Mouse (Mus musculus): ENCODE measurements around the gene Mtx3.
"Not testable (repeated sequence)": the region's sequence is repeated elsewhere in the genome, so short reads cannot be mapped to it uniquely, and the experiment has no call there.

Gene Mtx3

GRCm38 (mm10) chr13:92844586-92845221, at the start of gene Mtx3:
Gene Mtx3, plus strand, starts transcription at chr13:92844760.
- DNase-seq, result peak; percentile 90 to 92

GRCm38 (mm10) chr13:92798830-92799229, 45.7 kb upstream of the Mtx3 start:
- no peak for DNase-seq

- no peak for DNase-seq
Observed at GRCm38 (mm10) chr13:92799306-92799925, 45.1 kb upstream of the Mtx3 start.

- no peak for DNase-seq
Observed at GRCm38 (mm10) chr13:92806785-92807184, 37.8 kb upstream of the Mtx3 start.

- no peak for DNase-seq
Observed at GRCm38 (mm10) chr13:92807849-92808248, 36.7 kb upstream of the Mtx3 start.

- not testable (repeated sequence) for DNase-seq
Observed at GRCm38 (mm10) chr13:92810592-92810991, 34.0 kb upstream of the Mtx3 start.

- DNase-seq, result no peak
Observed at GRCm38 (mm10) chr13:92816329-92816728, 28.2 kb upstream of the Mtx3 start.

GRCm38 (mm10) chr13:92817357-92817756, 27.2 kb upstream of the Mtx3 start:
- DNase-seq, result no peak

GRCm38 (mm10) chr13:92828820-92829219, 15.7 kb upstream of the Mtx3 start:
- no peak for DNase-seq

GRCm38 (mm10) chr13:92833162-92833561, 11.4 kb upstream of the Mtx3 start:
- no peak for DNase-seq

GRCm38 (mm10) chr13:92846438-92846837, 1.9 kb downstream of the Mtx3 start:
- no peak for DNase-seq

- DNase-seq, result no peak
Observed at GRCm38 (mm10) chr13:92847336-92847735, 2.8 kb downstream of the Mtx3 start.

GRCm38 (mm10) chr13:92848002-92848401, 3.4 kb downstream of the Mtx3 start:
- no peak for DNase-seq

GRCm38 (mm10) chr13:92855901-92856300, 11.3 kb downstream of the Mtx3 start:
- peak in 1 of 2 experiments; percentile 7 for DNase-seq

- DNase-seq, result no peak
Observed at GRCm38 (mm10) chr13:92858808-92859207, 14.2 kb downstream of the Mtx3 start.

- DNase-seq, result no peak
Observed at GRCm38 (mm10) chr13:92859959-92860358, 15.4 kb downstream of the Mtx3 start.

- no peak for DNase-seq
Observed at GRCm38 (mm10) chr13:92865358-92865757, 20.8 kb downstream of the Mtx3 start.

GRCm38 (mm10) chr13:92866680-92867079, 22.1 kb downstream of the Mtx3 start:
- no peak for DNase-seq

- DNase-seq, result no peak
Observed at GRCm38 (mm10) chr13:92879514-92879913, 35.0 kb downstream of the Mtx3 start.

GRCm38 (mm10) chr13:92879933-92880332, 35.4 kb downstream of the Mtx3 start:
- no peak for DNase-seq

- no peak for DNase-seq
Observed at GRCm38 (mm10) chr13:92880589-92880988, 36.0 kb downstream of the Mtx3 start.

- DNase-seq, result no peak
Observed at GRCm38 (mm10) chr13:92882271-92882985, 37.9 kb downstream of the Mtx3 start.

- DNase-seq, result no peak
Observed at GRCm38 (mm10) chr13:92882986-92883720, 38.6 kb downstream of the Mtx3 start.
